Mouse (Mus musculus): ENCODE measurements around the gene Asb2. TPM values are rescaled to one million over a fixed set of nuclear protein-coding genes. Genes with fewer than 3 reads are reported as not detected.

Asb2 gene
- polyA plus RNA-seq, 1 experiment from 2014 or later: 2.1 TPM

DNA sequence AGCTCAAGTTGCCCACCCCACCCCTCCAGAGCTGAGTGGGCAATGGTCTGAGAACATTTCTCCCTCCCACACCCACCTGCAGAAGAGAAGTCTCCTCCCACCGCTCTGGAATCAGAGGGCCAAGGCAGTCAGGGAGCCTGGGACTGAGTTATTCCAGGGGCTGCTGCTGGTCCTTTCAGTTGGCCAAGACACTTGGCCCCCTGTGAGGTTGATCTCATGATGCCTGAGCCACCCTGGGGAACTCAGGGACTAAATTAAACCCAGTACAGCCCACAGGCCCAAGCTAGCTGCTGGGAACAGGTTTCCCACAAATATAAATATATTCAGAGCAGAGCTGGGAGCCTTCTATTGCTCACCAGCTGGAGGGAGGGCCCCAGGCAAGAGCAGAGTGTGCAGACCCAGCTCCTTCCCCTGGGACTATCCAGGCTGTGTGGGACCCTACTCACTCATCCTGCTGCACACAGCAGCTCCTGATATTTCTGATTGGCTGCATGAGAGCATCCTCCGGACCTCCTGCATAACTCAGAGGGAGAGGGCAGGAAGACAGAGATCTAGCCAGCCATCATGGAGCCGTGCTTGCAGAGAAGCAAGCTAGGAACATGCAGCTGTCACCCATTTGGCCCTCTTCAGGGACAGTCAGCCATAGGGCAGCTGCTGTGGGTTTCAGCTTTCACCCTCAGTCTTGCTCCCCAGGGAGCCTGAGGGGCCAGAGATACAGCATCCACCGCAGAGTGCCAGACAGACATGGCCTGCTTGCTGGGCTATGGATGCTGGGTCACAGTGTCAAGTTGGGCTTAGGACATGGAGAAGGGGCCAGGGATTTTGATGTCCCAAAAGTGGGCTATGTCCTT is 3.4 kb upstream of the Asb2 start:
- no peak overlapping the region for H3K9ac ChIP-seq
- H3K27me3 ChIP-seq: no peaks in the 10 kb centered on the region
- no peaks in the 10 kb centered on the region for H3K36me3 ChIP-seq
- no peaks in the 10 kb centered on the region for H3K9me3 ChIP-seq
- H3K4me3 ChIP-seq: no peak overlapping the region
- 0 out of 2 replicates have a peak, but pooled peaks have one; percentile 22 for ATAC-seq (ENCODE audit: insufficient number of reproducible peaks, insufficient read depth, low FRiP score, low TSS enrichment)
- 0 out of 2 replicates have a peak, but pooled peaks cover 5% of the 10 kb centered on the region for H3K4me1 ChIP-seq
- H3K27ac ChIP-seq: no peak overlapping the region
- WGBS: 43% methylated on average over 4 of the region's 4 CpGs
- H3K4me2 ChIP-seq (replicated peaks): no peak overlapping the region

DNA sequence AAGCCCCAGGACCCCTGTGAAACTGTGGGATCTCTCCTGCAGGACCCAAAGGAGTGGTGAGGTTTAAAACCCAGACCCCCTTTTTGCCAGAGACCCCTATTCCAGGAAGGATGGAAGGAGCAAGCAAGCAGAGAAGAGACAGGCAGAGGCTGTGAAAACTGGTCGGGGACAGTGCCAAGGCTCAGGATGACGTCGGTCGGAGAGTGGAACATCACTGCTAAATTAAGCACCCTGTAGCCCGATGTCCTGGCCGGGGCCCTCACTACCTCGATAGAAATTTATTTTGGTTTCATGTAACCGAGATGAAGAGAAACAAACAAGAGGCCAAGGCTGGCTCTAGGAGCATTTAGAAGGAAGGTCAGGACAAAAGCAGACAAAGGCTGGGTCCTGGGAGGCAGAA is 2.4 kb upstream of the Asb2 start:
- ATAC-seq (ENCODE audit: insufficient number of reproducible peaks, insufficient read depth, low FRiP score, low TSS enrichment): no peak
- Histone ChIP-seq H3K9ac (no peak overlapping the region), H3K4me2 (replicated peaks) (no peak overlapping the region), H3K4me1 (0 out of 2 replicates have a peak, but pooled peaks cover 5% of the 10 kb centered on the region), H3K27ac (no peak overlapping the region), H3K36me3 (no peaks in the 10 kb centered on the region), H3K9me3 (no peaks in the 10 kb centered on the region), H3K4me3 (no peak overlapping the region), H3K27me3 (no peaks in the 10 kb centered on the region)
- 72% methylated on average over 8 of the region's 8 CpGs for WGBS

DNA sequence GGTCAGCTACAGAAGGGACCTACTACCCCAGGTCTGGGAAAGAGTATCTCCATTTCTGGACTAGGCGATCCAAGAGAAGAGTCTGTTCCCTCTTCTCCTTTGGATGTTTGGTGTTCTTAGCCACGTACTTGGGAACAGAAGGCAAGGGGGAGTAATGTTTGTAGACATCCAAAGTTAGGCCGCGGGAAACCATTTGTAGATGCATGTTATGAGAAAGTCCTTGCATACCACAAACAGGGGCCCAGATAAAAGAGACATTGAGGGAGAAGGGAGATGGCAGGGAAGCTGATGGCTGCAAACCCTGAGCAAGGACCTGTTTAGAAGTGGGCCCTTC is 581 bp upstream of the Asb2 start:
- no peak for ATAC-seq (ENCODE audit: insufficient number of reproducible peaks, insufficient read depth, low FRiP score, low TSS enrichment)
- Histone ChIP-seq H3K36me3 (no peaks in the 10 kb centered on the region), H3K4me1 (0 out of 2 replicates have a peak, but pooled peaks cover 5% of the 10 kb centered on the region), H3K27ac (no peak overlapping the region), H3K4me2 (replicated peaks) (no peak overlapping the region), H3K9ac (no peak overlapping the region), H3K9me3 (no peaks in the 10 kb centered on the region), H3K4me3 (no peak overlapping the region), H3K27me3 (no peaks in the 10 kb centered on the region)
- 93% methylated on average over 4 of the region's 4 CpGs for WGBS

DNA sequence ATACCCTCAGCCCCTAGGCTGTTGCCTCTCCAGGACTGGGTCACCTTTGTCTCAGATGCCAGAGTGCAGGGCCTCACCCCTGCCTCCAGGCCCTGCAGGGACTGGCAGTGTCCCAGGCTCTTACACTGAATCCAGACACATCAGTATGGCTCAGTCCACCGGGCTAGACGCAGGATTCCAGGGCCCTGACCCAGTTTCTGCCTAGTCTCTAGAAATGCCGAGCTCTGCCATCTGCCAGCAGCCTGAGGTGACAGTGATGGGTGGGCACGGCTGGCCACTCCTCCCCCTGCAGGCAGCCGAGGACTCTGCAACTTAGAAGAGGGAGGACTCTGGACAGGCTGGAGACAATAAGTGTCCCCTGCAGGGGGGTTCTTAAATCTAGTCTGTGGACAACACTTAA is 2.3 kb downstream of the Asb2 start:
- WGBS: 15% methylated on average over 5 of the region's 5 CpGs
- H3K4me1 ChIP-seq: no peaks in the 10 kb centered on the region
- no peak overlapping the region for H3K9ac ChIP-seq
- no peaks in the 10 kb centered on the region for H3K9me3 ChIP-seq
- H3K36me3 ChIP-seq: no peaks in the 10 kb centered on the region
- H3K4me2 ChIP-seq (replicated peaks): no peak overlapping the region
- H3K27ac ChIP-seq: no peak overlapping the region
- ATAC-seq (ENCODE audit: insufficient number of reproducible peaks, insufficient read depth, low FRiP score, low TSS enrichment): no peak
- no peak overlapping the region for H3K4me3 ChIP-seq
- peaks cover 4% of the 10 kb centered on the region; the same call in 1 of the 2 replicates for H3K27me3 ChIP-seq

DNA sequence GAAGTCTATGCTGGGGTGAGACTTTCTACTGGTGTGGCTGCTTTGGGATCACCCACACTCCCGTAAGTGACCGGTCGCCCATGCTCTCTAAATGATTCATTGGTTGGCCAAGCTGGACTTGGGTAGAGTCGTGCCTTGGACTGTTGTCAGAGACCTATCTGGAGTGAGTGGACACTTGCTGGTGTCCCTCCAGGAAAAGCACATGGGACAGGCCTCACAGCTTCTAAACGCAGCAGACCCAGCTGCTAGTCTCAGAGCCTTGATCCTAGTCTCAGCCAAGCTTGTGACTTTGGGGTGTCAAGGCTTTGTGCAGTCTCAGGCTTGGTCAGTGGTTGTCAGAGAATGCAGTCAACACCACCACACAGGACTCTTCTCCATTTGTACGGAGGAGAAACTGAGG is 3.1 kb downstream of the Asb2 start:
- H3K36me3 ChIP-seq: no peaks in the 10 kb centered on the region
- peaks cover 4% of the 10 kb centered on the region; the same call in 1 of the 2 replicates for H3K27me3 ChIP-seq
- WGBS: 91% methylated on average over 6 of the region's 6 CpGs
- no peak overlapping the region for H3K9ac ChIP-seq
- no peaks in the 10 kb centered on the region for H3K4me1 ChIP-seq
- H3K9me3 ChIP-seq: no peaks in the 10 kb centered on the region
- no peak overlapping the region for H3K4me2 ChIP-seq (replicated peaks)
- ATAC-seq (ENCODE audit: insufficient number of reproducible peaks, insufficient read depth, low FRiP score, low TSS enrichment): no peak
- H3K4me3 ChIP-seq: no peak overlapping the region
- H3K27ac ChIP-seq: no peak overlapping the region

DNA sequence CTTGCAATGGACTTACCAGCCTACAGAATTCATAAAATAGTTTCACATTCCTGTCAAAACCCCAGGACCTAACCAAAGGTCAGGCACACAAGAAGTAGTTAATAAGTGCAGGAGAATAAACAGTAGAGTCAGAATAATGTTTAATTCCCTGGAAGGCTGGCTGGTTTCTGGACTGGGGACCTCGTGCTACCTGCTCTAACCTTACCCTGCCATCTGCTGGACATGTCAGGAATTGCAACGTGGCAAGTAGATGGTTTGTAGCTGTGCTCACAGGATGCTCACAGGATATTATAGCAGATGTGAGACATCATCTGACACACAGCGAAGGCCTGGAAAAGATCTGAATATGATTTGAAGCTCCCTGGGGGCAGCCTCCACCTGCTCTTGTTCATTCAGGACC is 7.3 kb downstream of the Asb2 start:
- Histone ChIP-seq H3K4me3 (no peak overlapping the region), H3K9me3 (no peaks in the 10 kb centered on the region), H3K9ac (no peak overlapping the region), H3K27ac (no peak overlapping the region), H3K4me1 (no peaks in the 10 kb centered on the region), H3K4me2 (replicated peaks) (no peak overlapping the region), H3K27me3 (peaks cover 4% of the 10 kb centered on the region; the same call in 1 of the 2 replicates), H3K36me3 (no peaks in the 10 kb centered on the region)
- no peak for ATAC-seq (ENCODE audit: insufficient number of reproducible peaks, insufficient read depth, low FRiP score, low TSS enrichment)
- 12% methylated on average over 3 of the region's 3 CpGs for WGBS

DNA sequence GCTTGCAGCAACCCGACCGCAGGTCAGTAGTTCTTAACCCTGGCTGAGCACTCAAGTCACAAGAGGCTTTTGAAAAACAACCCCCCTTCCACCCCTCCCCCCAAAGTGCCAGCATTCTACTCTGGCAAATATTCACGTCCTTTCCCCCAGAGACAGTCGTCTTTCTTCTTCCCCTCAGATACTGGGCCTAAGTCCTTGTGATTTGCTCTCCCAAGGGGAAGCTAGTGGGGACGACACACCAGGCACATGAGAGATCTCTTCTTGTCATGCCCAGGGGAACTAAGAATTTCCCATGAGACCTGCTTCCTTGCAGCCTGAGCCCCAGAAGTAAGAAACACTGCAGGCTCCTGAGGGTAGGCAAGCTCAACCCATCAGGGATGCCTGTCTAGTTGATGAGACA is 8.4 kb downstream of the Asb2 start:
- Histone ChIP-seq H3K4me3 (no peak overlapping the region), H3K9me3 (no peaks in the 10 kb centered on the region), H3K27me3 (peaks cover 4% of the 10 kb centered on the region; the same call in 1 of the 2 replicates), H3K36me3 (no peaks in the 10 kb centered on the region), H3K4me1 (no peaks in the 10 kb centered on the region), H3K9ac (no peak overlapping the region), H3K4me2 (replicated peaks) (no peak overlapping the region), H3K27ac (no peak overlapping the region)
- WGBS: 38% methylated on average over 5 of the region's 5 CpGs
- ATAC-seq (ENCODE audit: insufficient number of reproducible peaks, insufficient read depth, low FRiP score, low TSS enrichment): no peak

DNA sequence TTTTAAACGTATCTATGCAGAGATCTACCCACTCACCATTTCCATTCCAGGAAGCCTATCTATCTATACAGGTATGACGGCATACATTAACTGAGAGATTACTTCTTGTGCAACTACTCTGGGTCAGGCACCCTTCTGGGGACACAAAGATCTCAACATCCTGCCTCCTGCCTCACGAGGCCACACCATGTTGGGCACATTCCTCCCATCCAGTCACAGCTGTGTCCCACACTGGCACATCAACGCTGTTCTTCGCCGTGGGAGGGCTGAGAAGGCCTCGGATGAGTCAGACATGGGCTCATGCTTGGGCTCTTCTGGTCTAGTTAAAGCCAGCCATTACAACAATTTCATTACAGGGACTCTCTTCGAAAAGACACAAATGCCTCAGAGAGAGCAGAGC is 8.9 kb downstream of the Asb2 start:
- no peak for ATAC-seq (ENCODE audit: insufficient number of reproducible peaks, insufficient read depth, low FRiP score, low TSS enrichment)
- H3K9me3 ChIP-seq: no peaks in the 10 kb centered on the region
- peaks cover 4% of the 10 kb centered on the region; the same call in 1 of the 2 replicates for H3K27me3 ChIP-seq
- no peak overlapping the region for H3K4me2 ChIP-seq (replicated peaks)
- no peaks in the 10 kb centered on the region for H3K4me1 ChIP-seq
- H3K27ac ChIP-seq: no peak overlapping the region
- WGBS: 79% methylated on average over 8 of the region's 8 CpGs
- no peak overlapping the region for H3K4me3 ChIP-seq
- H3K9ac ChIP-seq: no peak overlapping the region
- no peaks in the 10 kb centered on the region for H3K36me3 ChIP-seq

DNA sequence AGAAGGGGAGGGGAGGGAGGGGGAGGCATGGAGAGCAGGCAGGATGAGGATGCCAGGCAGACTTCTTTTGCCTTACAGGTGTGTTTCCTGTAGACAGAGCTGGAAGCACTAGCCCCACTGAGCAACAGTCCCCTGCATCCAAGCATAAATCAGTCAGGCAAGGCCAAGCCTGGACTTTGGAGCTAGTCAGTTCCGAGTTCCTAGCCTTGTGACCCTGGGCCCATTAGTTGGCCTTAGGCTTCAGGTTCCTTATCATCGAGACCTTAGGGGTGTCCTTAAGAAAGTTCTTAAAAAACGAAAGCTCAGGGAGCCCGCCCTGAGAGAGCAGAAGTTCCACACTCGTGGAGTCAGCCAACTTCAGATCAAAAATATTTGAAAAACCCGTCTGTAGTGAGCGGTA is 10.9 kb downstream of the Asb2 start:
- Histone ChIP-seq H3K27ac (no peak overlapping the region), H3K4me3 (no peak overlapping the region), H3K4me2 (replicated peaks) (no peak overlapping the region), H3K4me1 (no peaks in the 10 kb centered on the region), H3K9ac (no peak overlapping the region), H3K27me3 (peaks cover 4% of the 10 kb centered on the region; the same call in 1 of the 2 replicates), H3K36me3 (no peaks in the 10 kb centered on the region), H3K9me3 (no peaks in the 10 kb centered on the region)
- WGBS: 86% methylated on average over 7 of the region's 7 CpGs
- ATAC-seq (ENCODE audit: insufficient number of reproducible peaks, insufficient read depth, low FRiP score, low TSS enrichment): no peak

DNA sequence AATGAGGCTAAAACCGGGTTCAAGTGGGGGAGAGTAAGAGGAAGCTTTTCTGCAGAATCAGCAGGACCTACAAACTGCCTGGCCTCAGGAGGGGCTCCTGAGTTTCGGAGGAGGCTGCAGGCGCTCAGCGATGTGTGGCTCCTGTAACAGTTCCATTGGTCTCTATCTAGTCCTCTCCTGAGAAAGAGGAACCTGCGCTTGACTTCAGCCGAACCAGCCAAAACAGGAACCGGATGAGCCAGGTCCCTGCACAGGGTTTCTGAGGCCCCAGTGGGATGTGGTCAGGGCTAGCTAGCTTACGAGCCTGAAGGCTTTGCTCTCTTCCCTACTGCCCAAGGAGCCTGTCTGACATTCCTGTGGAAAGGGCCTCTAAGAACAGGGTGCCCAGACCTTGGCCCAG is 12.3 kb downstream of the Asb2 start:
- Histone ChIP-seq H3K9ac (no peak overlapping the region), H3K4me1 (no peaks in the 10 kb centered on the region), H3K4me2 (replicated peaks) (no peak overlapping the region), H3K36me3 (no peaks in the 10 kb centered on the region), H3K27ac (no peak overlapping the region), H3K4me3 (no peak overlapping the region), H3K27me3 (no peaks in the 10 kb centered on the region), H3K9me3 (no peaks in the 10 kb centered on the region)
- 72% methylated on average over 8 of the region's 8 CpGs for WGBS
- ATAC-seq (ENCODE audit: insufficient number of reproducible peaks, insufficient read depth, low FRiP score, low TSS enrichment): no peak

DNA sequence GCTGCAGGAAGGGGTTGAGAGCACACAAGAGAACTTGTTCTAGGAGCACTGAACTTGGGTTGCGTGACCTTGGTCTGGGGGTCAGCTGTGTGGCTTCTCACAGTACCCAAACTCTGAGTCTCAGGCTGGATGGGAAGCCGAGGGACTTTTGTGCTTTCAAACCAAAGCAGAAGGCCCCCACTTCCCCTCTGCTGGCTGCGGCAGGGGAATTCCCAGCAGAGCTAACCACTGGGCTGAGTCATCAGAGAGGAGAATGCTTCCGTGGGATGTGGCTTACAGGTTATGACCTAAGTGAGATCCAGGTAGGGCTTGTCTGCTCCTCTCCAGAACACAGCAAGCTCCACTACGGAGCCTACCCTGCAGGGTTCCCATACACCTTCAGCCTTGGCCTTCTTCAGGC is 14.6 kb downstream of the Asb2 start:
- Histone ChIP-seq H3K9ac (no peak overlapping the region), H3K4me2 (replicated peaks) (no peak overlapping the region), H3K9me3 (no peaks in the 10 kb centered on the region), H3K4me1 (no peaks in the 10 kb centered on the region), H3K27ac (no peak overlapping the region), H3K36me3 (no peaks in the 10 kb centered on the region), H3K27me3 (no peaks in the 10 kb centered on the region), H3K4me3 (no peak overlapping the region)
- no peak for ATAC-seq (ENCODE audit: insufficient number of reproducible peaks, insufficient read depth, low FRiP score, low TSS enrichment)
- WGBS: 78% methylated on average over 5 of the region's 5 CpGs

DNA sequence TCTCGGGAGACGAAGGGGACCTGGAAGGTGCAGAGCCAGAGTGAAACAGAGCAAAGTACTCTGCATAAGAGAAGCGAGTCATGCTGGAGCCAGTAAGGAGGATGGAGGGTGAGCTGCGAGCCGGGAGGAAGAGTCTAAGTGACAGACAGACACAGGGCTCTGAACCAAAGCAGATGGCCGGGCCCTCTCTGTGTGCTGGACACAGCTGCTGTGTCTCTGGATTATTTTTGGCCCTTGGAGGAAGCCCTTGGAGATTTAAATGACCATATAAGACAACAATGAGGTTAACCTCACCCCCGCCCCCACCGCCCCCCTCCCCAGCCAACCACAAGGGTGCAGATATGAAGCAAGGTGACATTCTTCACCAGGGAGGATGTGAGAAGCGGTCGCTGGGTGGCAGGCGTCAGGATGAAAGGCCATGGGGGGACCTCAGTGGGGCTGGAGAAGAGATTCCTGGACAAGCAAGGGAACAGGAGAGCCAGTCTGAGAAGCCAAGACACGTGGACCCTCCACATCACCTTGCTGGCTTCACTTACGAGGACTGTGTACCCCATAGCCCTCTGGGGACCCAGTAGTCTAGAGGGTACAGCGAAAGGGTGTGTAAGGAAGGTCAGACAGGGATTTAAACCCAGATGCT is 17.5 kb downstream of the Asb2 start:
- Histone ChIP-seq H3K4me3 (no peak overlapping the region), H3K9me3 (no peaks in the 10 kb centered on the region), H3K4me1 (no peaks in the 10 kb centered on the region), H3K36me3 (no peaks in the 10 kb centered on the region), H3K9ac (no peak overlapping the region), H3K27ac (no peak overlapping the region), H3K27me3 (no peaks in the 10 kb centered on the region), H3K4me2 (replicated peaks) (no peak overlapping the region)
- no peak for ATAC-seq (ENCODE audit: insufficient number of reproducible peaks, insufficient read depth, low FRiP score, low TSS enrichment)
- WGBS: 75% methylated on average over 14 of the region's 14 CpGs
